7 mouse cellular contexts compared by ENCODE assay signal in genomic region chr4:89145409-89145808, GRCm38 (mm10). TPM values are rescaled to one million over a fixed set of nuclear protein-coding genes. Genes with fewer than 3 reads are reported as not detected.
A peak's percentile ranks its signal among the peaks of the same experiment; 100 is the strongest.
DNase-seq lines count a peak whose midpoint lies in the region; ATAC-seq and TF ChIP-seq lines count a peak whose summit lies in the region.

No protein-coding gene starts in this region.

- DNase-seq in adrenal gland, adult (ENCODE audit: inconsistent age in 2 of 2, low spot score in 1 of 2), result peak; percentile 79 to 92
- peak; percentile 84 for DNase-seq in embryo, embryonic 10 days (ENCODE audit: low spot score)
- DNase-seq in gastrocnemius, postnatal 25 days, result peak; percentile 33
- peak; percentile 65 to 68 for DNase-seq in left cerebral cortex, postnatal 25 days (ENCODE audit: low spot score in 2 of 2)
- peak; percentile 96 for DNase-seq in midbrain, embryonic 11.5 days (ENCODE audit: low spot score, missing footprints)
- DNase-seq in spleen, adult 12 weeks (ENCODE audit: low spot score), result peak; percentile 56

- H3K9me3 ChIP-seq in intestine, postnatal 0 days (ENCODE audit: control insufficient read depth), result no peaks in the 10 kb centered on the region
- no peaks in the 10 kb centered on the region for H3K9me3 ChIP-seq in midbrain, embryonic 11.5 days (ENCODE audit: control insufficient read depth, low read length)

- no peaks in the 10 kb centered on the region for H3K27me3 ChIP-seq in intestine, postnatal 0 days (replicated peaks; ENCODE audit: control insufficient read depth, insufficient read depth, low read length)
- no peaks in the 10 kb centered on the region for H3K27me3 ChIP-seq in midbrain, embryonic 11.5 days (ENCODE audit: control insufficient read depth, insufficient read depth, low read length)

- H3K4me1 ChIP-seq in intestine, postnatal 0 days (replicated peaks; ENCODE audit: control insufficient read depth, insufficient read depth, low read length), result no peaks in the 10 kb centered on the region
- H3K4me1 ChIP-seq in midbrain, embryonic 11.5 days (ENCODE audit: control insufficient read depth, insufficient read depth, low read length), result no peaks in the 10 kb centered on the region

- peak; percentile 78; the same call in 1 of the 2 replicates for ATAC-seq in intestine, postnatal 0 days
- peak; percentile 77 for ATAC-seq in midbrain, embryonic 11.5 days (ENCODE audit: low FRiP score)

- H3K9ac ChIP-seq in intestine, postnatal 0 days (ENCODE audit: low read depth, low read length), result no peak overlapping the region
- no peak overlapping the region for H3K9ac ChIP-seq in midbrain, embryonic 11.5 days (ENCODE audit: low read length)

- 47% methylated on average over 6 of the region's 6 CpGs for WGBS in intestine, postnatal 0 days
- WGBS in midbrain, embryonic 11.5 days, result 55% methylated on average over 6 of the region's 6 CpGs

- no peak overlapping the region for H3K27ac ChIP-seq in intestine, postnatal 0 days (ENCODE audit: low read depth, low read length)
- H3K27ac ChIP-seq in midbrain, embryonic 11.5 days (ENCODE audit: low read depth, low read length), result no peak overlapping the region

- H3K4me2 ChIP-seq in intestine, postnatal 0 days (replicated peaks; ENCODE audit: low read depth), result no peak overlapping the region
- H3K4me2 ChIP-seq in midbrain, embryonic 11.5 days, result no peak overlapping the region

- peaks cover 10% of the 10 kb centered on the region; the same call in 1 of the 2 replicates for H3K36me3 ChIP-seq in intestine, postnatal 0 days (ENCODE audit: control insufficient read depth, insufficient read depth)
- H3K36me3 ChIP-seq in midbrain, embryonic 11.5 days (ENCODE audit: control insufficient read depth, insufficient read depth, low read length), result peaks cover 6% of the 10 kb centered on the region

- intact Hi-C loops in left cerebral cortex, postnatal 25 days (cut with DNase I), result loop anchor here (1.0 to 5.0 kb wide), 2 partner anchors 379 to 547 kb away; no protein-coding TSS in a partner anchor

- H3K4me3 ChIP-seq in intestine, postnatal 0 days (ENCODE audit: low read depth, low read length), result no peak overlapping the region
- no peak overlapping the region for H3K4me3 ChIP-seq in midbrain, embryonic 11.5 days (ENCODE audit: low read depth, low read length)

- TF ChIP-seq CTCF in intestine, postnatal 0 days (IDR thresholded peaks at IDR 0.05; ENCODE audit: low read depth), result peak; percentile 95

RNA-seq across cellular contexts. Expression of gene Mtap, which starts 8.5 kb away (rescaled TPM):
- 10 to 100 TPM; 12.8 to 13.1 TPM for total RNA-seq in gastrocnemius, postnatal 25 days (2021)
- polyA plus RNA-seq in intestine, postnatal 0 days (2015; fragmentation: Nextera tagmentation; extraction: Ambion mirVana), result 12.5 and 13.2 TPM in 2 replicates
- total RNA-seq in left cerebral cortex, postnatal 25 days (2021), result 1 to 10 TPM; 9.3 to 9.8 TPM
- 91.1 and 96.1 TPM in 2 replicates for polyA plus RNA-seq in midbrain, embryonic 11.5 days (2014; fragmentation: Nextera tagmentation; extraction: Ambion mirVana)

Comparison
In these comparisons a context has a peak if more than half of its experiments do, and no peak if none do; other contexts are left out.
1. DNase-seq: peak in every context shown above with its lines; median percentile 96 in midbrain, embryonic 11.5 days; 86 in adrenal gland, adult; 84 in embryo, embryonic 10 days; 66 in left cerebral cortex, postnatal 25 days; 56 in spleen, adult 12 weeks; 33 in gastrocnemius, postnatal 25 days.